ENCODE assay signal across 8 mouse cellular contexts in genomic region chr1:172501371-172502144, GRCm38 (mm10). TPM values are rescaled to one million over a fixed set of nuclear protein-coding genes. Genes with fewer than 3 reads are reported as not detected.
A peak's percentile ranks its signal among the peaks of the same experiment; 100 is the strongest.
DNase-seq lines count a peak whose midpoint lies in the region; ATAC-seq lines count a peak whose summit lies in the region.

No protein-coding gene starts in this region.

- no peak overlapping the region for H3K9ac ChIP-seq in embryonic facial prominence, embryonic 12.5 days
- H3K9ac ChIP-seq in heart, embryonic 14.5 days (ENCODE audit: low read length), result peak overlapping the region; percentile 90
- peak overlapping the region; percentile 69 for H3K9ac ChIP-seq in kidney, embryonic 16.5 days (replicated peaks; ENCODE audit: low read length)

- no peak for ATAC-seq in embryonic facial prominence, embryonic 12.5 days (ENCODE audit: insufficient number of reproducible peaks, insufficient read depth, low FRiP score, low TSS enrichment)
- peak; percentile 31; the same call in 1 of the 2 replicates for ATAC-seq in heart, embryonic 14.5 days (ENCODE audit: insufficient number of reproducible peaks, insufficient read depth, low FRiP score, low read depth)
- ATAC-seq in kidney, embryonic 16.5 days (ENCODE audit: low FRiP score, low TSS enrichment), result no peak; the same call in 1 of the 2 replicates
- ATAC-seq in frontal cortex, adult (ENCODE audit: low TSS enrichment), result no peak

- H3K4me3 ChIP-seq in embryonic facial prominence, embryonic 12.5 days, result peak overlapping the region; percentile 37
- peak overlapping the region; percentile 73 to 90 for H3K4me3 ChIP-seq in heart, embryonic 14.5 days (ENCODE audit: control insufficient read depth in 1 of 2, insufficient read depth in 1 of 2, low read depth in 1 of 2, low read length in 2 of 2)
- H3K4me3 ChIP-seq in kidney, embryonic 16.5 days (ENCODE audit: low read length), result peak overlapping the region; percentile 78

- H3K27me3 ChIP-seq in embryonic facial prominence, embryonic 12.5 days, result peaks cover 14% of the 10 kb centered on the region
- no peaks in the 10 kb centered on the region for H3K27me3 ChIP-seq in heart, embryonic 14.5 days (ENCODE audit: control insufficient read depth, insufficient read depth, low read length)
- no peaks in the 10 kb centered on the region for H3K27me3 ChIP-seq in kidney, embryonic 16.5 days (ENCODE audit: insufficient read depth, low read length)

- peaks cover 45% of the 10 kb centered on the region for H3K4me1 ChIP-seq in embryonic facial prominence, embryonic 12.5 days
- peaks cover 32 to 40% of the 10 kb centered on the region in 2 experiments for H3K4me1 ChIP-seq in heart, embryonic 14.5 days (ENCODE audit: control insufficient read depth in 2 of 2, insufficient read depth in 2 of 2, low read length in 2 of 2)
- peaks cover 43% of the 10 kb centered on the region for H3K4me1 ChIP-seq in kidney, embryonic 16.5 days (ENCODE audit: insufficient read depth, low read length)

- H3K27ac ChIP-seq in embryonic facial prominence, embryonic 12.5 days, result no peak overlapping the region
- H3K27ac ChIP-seq in heart, embryonic 14.5 days (replicated peaks in 1 of 2; ENCODE audit: control insufficient read depth in 1 of 2, insufficient read depth in 1 of 2, low read depth in 2 of 2, low read length in 2 of 2), result peak overlapping the region; percentile 89 to 94
- H3K27ac ChIP-seq in kidney, embryonic 16.5 days (ENCODE audit: low read length), result peak overlapping the region; percentile 94

- H3K4me2 ChIP-seq in embryonic facial prominence, embryonic 12.5 days (replicated peaks), result peak overlapping the region; percentile 71
- H3K4me2 ChIP-seq in heart, embryonic 14.5 days (ENCODE audit: low read length), result peak overlapping the region; percentile 69
- peak overlapping the region; percentile 70 for H3K4me2 ChIP-seq in kidney, embryonic 16.5 days (replicated peaks; ENCODE audit: low read depth, low read length)

- H3K36me3 ChIP-seq in embryonic facial prominence, embryonic 12.5 days, result peaks cover 18% of the 10 kb centered on the region
- H3K36me3 ChIP-seq in heart, embryonic 14.5 days (ENCODE audit: control insufficient read depth, insufficient read depth, low read length), result peaks cover 18% of the 10 kb centered on the region
- H3K36me3 ChIP-seq in kidney, embryonic 16.5 days (ENCODE audit: insufficient read depth, low read length), result peaks cover 20% of the 10 kb centered on the region

- WGBS in embryonic facial prominence, embryonic 12.5 days, result 36% methylated on average over 13 of the region's 13 CpGs
- WGBS in heart, embryonic 14.5 days, result 18% methylated on average over 13 of the region's 13 CpGs
- WGBS in kidney, embryonic 16.5 days, result 33% methylated on average over 13 of the region's 13 CpGs

- DNase-seq in T-cell, adult 2 months (ENCODE audit: low spot score), result peak; percentile 81
- DNase-seq in lung, postnatal 36 days, result peak; percentile 96
- DNase-seq in spleen, adult 18-20 months, result peak; percentile 59 to 63
- no peak for DNase-seq in layer of hippocampus, postnatal 14 days (ENCODE audit: low spot score in 2 of 2)

- H3K9me3 ChIP-seq in embryonic facial prominence, embryonic 12.5 days, result no peaks in the 10 kb centered on the region
- no peaks in the 10 kb centered on the region for H3K9me3 ChIP-seq in heart, embryonic 14.5 days (ENCODE audit: control insufficient read depth, low read length)
- no peaks in the 10 kb centered on the region for H3K9me3 ChIP-seq in kidney, embryonic 16.5 days (ENCODE audit: low read length)

RNA-seq across cellular contexts. Expression of gene Tagln2, which starts 1.7 kb away (rescaled TPM):
- polyA plus RNA-seq in embryonic facial prominence, embryonic 12.5 days (2016; fragmentation: Nextera tagmentation; extraction: Ambion mirVana), result 80.2 and 80.4 TPM in 2 replicates
- 187 and 196 TPM in 2 replicates for polyA plus RNA-seq in heart, embryonic 14.5 days (2014; fragmentation: Nextera tagmentation; extraction: Ambion mirVana)
- 280 and 282 TPM in 2 replicates for polyA plus RNA-seq in kidney, embryonic 16.5 days (2015; fragmentation: Nextera tagmentation; extraction: Ambion mirVana)
- 10 to 100 TPM; 14.1 to 15.6 TPM for total RNA-seq in layer of hippocampus, postnatal 14 days (2021)

RNA-seq across cellular contexts. Expression of gene Cfap45, which starts 19.0 kb away (rescaled TPM):
- polyA plus RNA-seq in embryonic facial prominence, embryonic 12.5 days (2016; fragmentation: Nextera tagmentation; extraction: Ambion mirVana), result 0.95 and 1.1 TPM in 2 replicates
- polyA plus RNA-seq in heart, embryonic 14.5 days (2014; fragmentation: Nextera tagmentation; extraction: Ambion mirVana), result 2.0 and 2.6 TPM in 2 replicates
- polyA plus RNA-seq in kidney, embryonic 16.5 days (2015; fragmentation: Nextera tagmentation; extraction: Ambion mirVana), result 1.9 and 2.5 TPM in 2 replicates
- total RNA-seq in layer of hippocampus, postnatal 14 days (2021), result 1 to 10 TPM; 2.7 to 4.4 TPM

RNA-seq across cellular contexts. Expression of gene Igsf9, which starts 20.0 kb away (rescaled TPM):
- polyA plus RNA-seq in embryonic facial prominence, embryonic 12.5 days (2016; fragmentation: Nextera tagmentation; extraction: Ambion mirVana), result 79.5 and 84.3 TPM in 2 replicates
- polyA plus RNA-seq in heart, embryonic 14.5 days (2014; fragmentation: Nextera tagmentation; extraction: Ambion mirVana), result 2.0 and 5.0 TPM in 2 replicates
- 45.7 and 58.1 TPM in 2 replicates for polyA plus RNA-seq in kidney, embryonic 16.5 days (2015; fragmentation: Nextera tagmentation; extraction: Ambion mirVana)
- 1 to 10 TPM; 7.2 to 8.9 TPM for total RNA-seq in layer of hippocampus, postnatal 14 days (2021)

RNA-seq across cellular contexts. Expression of gene Slamf9, which starts 26.4 kb away (rescaled TPM):
- 0.41 and 0.51 TPM in 2 replicates for polyA plus RNA-seq in embryonic facial prominence, embryonic 12.5 days (2016; fragmentation: Nextera tagmentation; extraction: Ambion mirVana)
- polyA plus RNA-seq in heart, embryonic 14.5 days (2014; fragmentation: Nextera tagmentation; extraction: Ambion mirVana), result 1.5 and 1.6 TPM in 2 replicates
- polyA plus RNA-seq in kidney, embryonic 16.5 days (2015; fragmentation: Nextera tagmentation; extraction: Ambion mirVana), result 1.0 and 1.7 TPM in 2 replicates
- not detected for total RNA-seq in layer of hippocampus, postnatal 14 days (2021)

RNA-seq across cellular contexts. Expression of gene Vsig8, which starts 54.2 kb away (rescaled TPM):
- 0.24 TPM in 1 of 2 replicates, not detected in the other for polyA plus RNA-seq in embryonic facial prominence, embryonic 12.5 days (2016; fragmentation: Nextera tagmentation; extraction: Ambion mirVana)
- 0.22 and 0.23 TPM in 2 replicates for polyA plus RNA-seq in heart, embryonic 14.5 days (2014; fragmentation: Nextera tagmentation; extraction: Ambion mirVana)
- polyA plus RNA-seq in kidney, embryonic 16.5 days (2015; fragmentation: Nextera tagmentation; extraction: Ambion mirVana), result 0.34 and 0.68 TPM in 2 replicates
- under 1 TPM; 0.71 to 0.74 TPM for total RNA-seq in layer of hippocampus, postnatal 14 days (2021)

Comparison
In these comparisons a context has a peak if more than half of its experiments do, and no peak if none do; other contexts are left out.
1. DNase-seq: peak in T-cell, adult 2 months (single experiment), lung, postnatal 36 days (single experiment) and spleen, adult 18-20 months (2 of 2); none in layer of hippocampus, postnatal 14 days (0 of 2).
2. Peak in every context shown above with its lines, with median percentiles within 50 percentile points of each other: H3K4me2 ChIP-seq and H3K4me3 ChIP-seq.